Mouse (Mus musculus) ovary, postnatal 10 days (tissue): ENCODE results near the gene Hint3.
A peak's percentile ranks its signal among the peaks of the same experiment; 100 is the strongest.
"Not testable (repeated sequence)": the region's sequence is repeated elsewhere in the genome, so short reads cannot be mapped to it uniquely, and the experiment has no call there.

Experiments
- DNase-seq: peaks from one replicate; pipeline ENCODE4 v3.0.0; 2022; ENCODE audit warnings: low spot score

The Hint3 gene

DNA sequence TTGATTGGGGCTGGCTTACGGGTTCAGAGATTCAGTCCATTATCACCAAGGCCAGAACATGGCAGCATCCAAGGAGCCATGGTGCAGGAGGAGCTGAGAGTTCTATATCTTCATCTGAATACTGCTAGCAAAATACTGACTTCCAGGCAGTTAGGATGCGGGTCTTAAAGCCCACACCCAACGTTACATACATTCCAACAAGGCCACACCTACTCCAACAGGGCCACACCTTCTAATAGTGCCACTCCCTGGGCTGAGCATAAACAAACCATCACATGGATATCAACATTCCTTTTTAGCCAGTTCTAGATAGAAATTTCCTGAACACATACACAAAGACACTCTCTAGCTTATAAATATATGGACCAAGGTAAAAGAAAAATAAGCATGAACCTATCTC, at the start of gene Hint3:
TSS of gene Hint3 (minus strand) at position 120 of the 400 bp plus-strand sequence.
- no peak for DNase-seq

DNA sequence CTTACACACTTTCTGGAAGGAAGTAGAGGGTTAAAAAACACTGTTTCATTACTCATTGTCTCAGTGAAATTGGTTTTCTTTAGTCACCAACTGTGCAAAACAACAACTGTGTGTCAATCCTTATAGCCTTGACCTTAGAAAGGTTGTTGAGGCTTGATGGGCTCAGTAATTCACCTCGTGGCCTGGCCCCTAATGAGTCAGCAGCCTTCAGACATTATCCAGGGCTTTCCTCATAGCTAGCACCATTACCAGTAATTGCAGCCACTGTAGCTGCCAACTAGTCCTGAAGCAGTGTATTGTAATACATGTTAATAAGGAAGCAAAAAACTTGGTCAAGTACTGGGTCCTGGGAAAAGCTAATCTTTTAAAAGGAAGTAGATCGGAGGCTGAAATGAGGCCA, 48.6 kb upstream of the Hint3 start:
- DNase-seq: no peak

DNA sequence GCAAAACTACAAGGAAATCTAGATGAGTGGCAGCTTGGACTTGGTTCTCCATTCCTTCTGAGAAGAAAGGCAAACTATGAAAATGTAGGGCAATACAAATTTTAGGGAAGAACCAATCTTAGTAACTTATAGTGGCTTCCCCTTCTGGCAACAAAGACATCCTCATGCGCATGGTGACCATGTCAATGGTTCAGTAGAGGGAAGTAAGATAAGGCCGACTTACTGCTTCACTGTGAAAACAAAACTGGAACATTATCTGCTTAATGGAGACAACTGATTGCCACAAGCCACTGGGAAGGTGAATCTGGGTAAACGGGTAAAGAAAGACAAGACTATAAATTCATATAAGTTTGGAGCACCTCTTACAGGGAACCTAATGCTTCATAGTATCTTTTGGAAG, 45.4 kb upstream of the Hint3 start:
- no peak for DNase-seq

DNA sequence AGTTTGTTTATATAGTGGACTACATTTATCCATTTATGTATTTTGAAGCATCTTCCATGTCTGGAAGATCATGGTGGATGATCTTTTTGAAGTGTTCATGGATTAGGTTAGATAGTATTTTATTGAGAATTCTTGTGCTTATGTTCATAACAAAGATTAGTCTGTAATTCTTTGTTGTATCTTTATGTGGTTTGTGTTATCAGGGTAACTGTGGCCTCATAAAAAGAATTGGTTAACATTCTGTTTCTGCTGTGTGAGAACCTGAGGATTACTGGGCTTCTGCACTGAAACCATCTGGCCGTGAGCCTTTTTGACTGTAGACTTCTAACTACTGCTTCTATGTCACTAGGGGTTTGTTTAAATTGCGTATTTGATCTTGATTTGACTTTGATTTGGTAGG, 37.1 kb upstream of the Hint3 start:
- no peak for DNase-seq

DNA sequence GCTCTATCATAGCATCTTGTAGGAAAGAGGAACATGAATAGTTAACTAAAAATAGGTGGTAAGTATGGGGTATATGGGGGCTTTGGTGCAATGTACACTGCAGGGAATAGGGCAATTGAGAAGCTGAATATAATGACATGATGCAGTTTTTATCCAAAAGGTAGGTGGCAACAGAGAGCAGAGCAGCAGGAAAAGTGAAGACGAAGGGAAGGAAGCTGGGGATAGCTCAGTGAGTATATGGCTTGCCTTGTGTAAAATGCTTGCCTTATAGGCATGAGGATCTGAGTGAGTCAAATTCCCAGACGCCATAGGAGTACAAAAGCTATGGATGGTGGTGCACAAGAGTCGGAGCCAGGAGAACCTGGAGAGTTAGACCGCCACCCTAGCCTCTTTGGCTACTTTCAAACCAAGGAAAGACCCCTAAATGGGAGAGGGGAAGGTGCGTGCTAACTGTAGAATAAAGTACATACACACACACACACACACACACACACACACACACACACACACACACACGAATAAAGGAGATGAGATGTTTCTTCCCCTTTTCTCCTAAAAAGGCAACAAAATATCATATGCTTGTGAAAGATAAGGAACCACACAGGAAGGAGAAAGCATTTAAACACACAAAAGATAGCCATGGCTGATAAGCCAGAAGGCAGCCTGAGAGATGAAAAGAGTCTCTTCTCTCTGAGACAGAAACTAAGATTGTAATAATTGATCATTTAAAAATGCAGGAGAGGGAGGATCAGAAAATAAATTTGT, 31.3 kb upstream of the Hint3 start:
- DNase-seq: no peak

DNA sequence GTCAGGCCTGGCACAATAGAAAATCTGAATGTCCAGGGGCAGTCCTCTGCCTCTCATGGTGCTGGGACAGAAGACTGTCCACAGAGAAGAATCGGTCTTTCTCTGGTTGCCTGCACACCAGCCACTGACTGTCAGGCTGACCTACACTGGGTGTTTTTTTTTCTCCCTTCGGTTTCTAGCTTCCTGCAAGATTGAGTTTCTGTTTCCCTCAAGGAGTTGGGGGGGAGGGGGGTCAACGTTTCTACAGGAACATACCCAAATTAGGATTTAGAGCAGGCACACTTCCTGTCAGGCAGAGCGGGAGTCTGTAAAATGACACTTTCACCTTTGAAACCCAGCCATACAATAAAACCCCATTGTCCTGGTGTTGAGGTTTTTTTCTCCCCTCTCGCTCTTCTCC, 26.2 kb upstream of the Hint3 start:
- DNase-seq: no peak

DNA sequence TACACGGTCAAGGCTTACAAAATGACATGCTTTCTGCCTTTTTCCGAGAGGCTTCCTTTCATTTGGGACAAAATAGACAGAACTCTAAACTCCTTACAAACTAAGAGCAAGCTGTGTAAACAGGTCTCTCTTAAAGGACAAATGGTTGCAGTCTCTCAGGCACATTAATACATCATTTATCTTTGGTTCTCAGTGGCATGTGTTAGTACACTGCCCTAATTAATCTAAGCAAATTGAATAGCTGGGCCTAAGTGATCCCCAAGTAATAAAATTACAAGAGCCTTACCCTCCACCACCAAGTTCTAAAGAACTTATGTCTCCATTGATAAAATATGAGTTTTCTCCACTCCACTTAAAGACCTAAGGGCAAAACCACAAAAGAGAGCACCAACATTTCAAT, 18.2 kb upstream of the Hint3 start:
- DNase-seq: no peak

DNA sequence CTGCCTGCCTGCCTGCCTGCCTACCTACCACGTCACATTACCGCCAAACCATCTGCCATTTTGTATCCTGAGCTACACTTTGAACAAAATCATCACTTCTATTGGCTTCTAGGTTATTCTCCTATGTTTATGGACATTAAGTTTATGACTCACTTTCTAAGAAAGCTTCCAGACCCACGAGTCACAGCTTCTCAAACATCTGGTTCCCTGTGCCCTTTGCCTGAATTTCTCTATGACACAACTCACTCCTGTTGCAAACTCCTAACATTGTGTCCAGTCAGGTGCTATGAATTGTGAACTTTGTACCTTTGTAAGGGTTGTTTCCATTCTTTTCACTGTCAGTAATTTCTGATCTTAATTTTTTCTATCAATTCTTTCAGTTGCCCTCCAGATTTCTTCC, 8.8 kb upstream of the Hint3 start:
- DNase-seq: no peak

DNA sequence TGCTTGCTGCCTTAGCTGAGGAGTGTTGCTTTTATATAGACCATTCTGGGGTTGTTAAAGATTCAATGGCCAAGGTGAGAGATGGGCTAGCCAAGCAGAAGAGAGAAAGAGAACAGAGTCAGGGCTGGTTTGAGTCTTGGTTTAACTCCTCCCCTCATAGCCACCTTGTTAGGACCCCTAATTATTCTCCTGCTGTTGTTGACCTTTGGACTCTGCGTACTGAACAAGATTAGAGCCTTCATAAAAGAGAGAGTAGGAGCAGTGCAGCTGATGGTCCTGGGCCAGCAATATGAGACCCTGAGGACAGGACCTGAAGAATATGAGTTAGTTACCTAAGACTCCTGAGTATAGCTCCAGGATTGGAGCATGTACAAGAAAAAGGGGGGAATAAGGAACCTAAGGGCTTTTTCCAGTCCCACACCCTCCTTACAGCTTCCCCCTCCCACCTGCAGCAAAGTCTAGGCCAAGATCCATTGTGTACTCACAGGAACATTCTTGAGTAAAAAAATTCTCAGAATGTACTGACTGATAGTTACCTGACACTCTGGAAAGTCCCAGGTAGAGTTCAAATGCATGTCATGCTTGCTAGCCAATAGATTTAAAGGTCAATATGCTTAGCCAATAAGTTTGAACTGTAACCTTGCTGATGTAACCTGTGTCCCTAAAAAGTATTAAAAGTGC, 7.2 kb upstream of the Hint3 start:
- DNase-seq: not testable (repeated sequence)

DNA sequence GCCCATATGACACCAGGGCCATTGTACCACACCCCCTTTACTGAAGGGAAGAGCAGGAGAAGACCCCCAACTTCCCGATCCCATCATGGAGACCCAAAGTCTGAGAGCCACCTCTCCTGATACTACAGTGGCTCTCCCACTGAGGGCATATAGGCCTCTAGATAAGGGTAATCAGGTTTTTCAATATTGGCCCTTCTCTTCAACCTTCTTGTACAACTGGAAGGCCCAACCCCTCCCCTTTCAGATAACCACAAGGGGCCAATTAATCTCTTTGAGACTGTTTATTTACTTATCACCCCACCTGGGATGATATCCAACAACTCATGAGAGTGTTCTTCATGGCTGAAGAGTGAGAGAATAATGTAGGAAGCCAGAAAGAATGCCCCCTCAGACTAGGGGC, 3.3 kb upstream of the Hint3 start:
- DNase-seq: no peak

DNA sequence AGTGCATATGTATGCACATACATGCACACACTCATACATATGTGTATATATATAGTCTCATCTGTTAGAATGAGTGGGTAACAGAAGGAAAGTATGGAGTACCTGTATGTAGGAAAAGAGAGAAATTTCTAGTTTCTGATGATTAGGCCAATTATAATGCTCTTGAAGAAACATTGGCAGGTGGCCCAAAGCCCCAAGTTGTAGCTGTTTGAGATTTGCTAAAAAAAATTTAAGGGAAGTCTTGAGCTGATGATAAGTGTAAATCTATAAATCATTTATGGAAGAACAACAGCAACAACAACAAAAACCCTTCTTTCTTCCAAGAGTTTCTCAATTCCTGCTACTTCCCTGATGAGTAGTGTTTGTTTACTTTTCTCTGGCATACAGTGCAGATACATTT, 545 bp upstream of the Hint3 start:
- DNase-seq: no peak

DNA sequence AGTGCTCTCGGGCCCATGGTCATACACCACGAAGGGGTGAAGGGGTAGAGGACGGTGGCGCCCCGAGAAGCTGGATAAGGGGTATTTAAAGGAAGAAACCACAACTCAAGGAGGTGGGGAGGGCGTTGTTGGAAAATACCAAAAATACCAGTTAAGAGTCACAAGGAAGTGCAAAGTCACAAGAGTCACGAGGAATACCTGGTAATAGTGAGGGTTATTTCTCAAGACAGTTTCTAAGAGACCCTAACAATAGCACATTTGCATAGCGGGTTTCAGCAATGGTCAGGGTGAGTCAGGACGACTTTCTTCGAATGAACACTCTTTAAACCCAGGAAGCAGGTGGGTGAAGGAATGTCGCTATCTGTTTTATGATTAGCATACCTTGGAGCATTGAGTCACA, 988 bp downstream of the Hint3 start:
- DNase-seq: not testable (repeated sequence)

DNA sequence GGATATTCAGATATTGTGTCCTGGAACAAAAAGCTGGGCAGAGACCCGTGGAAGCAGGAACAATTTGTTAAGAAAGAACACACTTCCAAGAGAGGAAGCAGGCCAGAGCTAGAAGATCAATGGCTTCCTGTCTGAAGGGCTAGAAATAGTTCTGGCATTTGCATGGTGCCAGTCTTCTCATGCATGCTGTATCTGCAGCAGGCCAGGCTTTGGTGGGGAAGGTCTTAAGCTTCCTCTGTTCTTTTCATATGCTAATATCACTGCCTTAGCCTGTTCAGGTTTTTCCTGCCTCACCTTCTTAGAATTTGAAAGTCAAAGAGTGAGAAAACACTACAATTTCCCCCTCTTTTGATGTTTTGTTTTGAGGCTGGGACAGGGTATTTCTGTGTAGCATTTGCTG, 1.9 kb downstream of the Hint3 start:
- no peak for DNase-seq

DNA sequence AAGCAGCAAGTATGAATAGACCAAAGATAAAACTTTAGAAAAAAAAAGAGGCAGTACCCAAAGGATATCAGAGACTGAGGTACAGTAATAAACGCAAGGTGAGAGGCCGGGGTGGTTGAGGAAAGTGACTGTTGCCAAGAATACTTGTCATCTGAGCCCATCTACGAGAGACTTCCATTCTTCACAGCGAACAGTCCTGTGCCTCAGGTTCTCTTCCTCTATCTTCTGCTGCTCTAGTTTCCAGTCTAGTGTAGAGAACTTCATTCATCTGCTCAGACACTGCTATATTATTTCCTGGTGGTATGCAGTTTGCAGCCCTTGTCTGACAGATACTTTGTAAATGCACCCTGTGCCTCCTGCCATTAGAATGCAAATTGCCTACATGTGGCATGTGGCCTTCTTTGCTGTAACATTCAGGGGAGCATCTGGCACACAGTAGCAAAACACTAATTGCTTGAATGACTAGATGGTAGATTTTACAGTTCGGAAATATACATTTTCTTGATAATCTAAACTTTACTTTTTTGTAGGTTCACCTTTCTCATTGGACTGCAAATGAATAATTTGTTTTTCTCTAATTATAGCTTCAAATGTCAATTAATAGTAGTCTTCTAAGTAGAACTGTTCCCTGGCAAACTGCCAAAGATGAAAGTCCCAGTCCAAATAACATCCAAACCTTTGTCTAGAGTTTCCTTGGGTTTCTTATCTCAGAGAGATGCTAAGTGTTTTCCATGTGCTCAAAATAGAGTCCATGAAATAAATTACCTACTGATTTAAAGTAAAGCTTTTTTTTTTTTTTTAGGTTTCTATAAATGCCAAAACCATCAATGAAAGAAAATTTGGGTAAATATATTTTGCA, 5.0 kb downstream of the Hint3 start:
- no peak for DNase-seq

DNA sequence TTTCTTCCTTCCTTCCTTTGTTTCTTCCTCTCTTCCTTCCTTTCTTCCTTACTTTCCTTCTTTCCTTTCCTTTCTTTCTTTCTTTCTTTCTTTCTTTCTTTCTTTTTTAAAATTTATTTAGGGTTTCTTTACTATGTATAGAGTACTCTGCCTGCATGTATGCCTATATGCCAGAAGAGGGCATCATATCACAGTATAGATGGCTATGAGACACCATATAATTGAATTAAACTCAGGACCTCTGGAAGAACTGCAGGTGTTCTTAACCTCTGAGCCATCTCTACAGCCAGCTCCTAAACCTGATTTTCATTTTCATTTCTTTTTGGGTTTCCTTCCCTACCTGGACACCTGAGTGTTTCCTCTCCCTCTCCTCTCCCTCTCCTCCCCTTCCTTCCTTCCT, 6.5 kb downstream of the Hint3 start:
- no peak for DNase-seq

DNA sequence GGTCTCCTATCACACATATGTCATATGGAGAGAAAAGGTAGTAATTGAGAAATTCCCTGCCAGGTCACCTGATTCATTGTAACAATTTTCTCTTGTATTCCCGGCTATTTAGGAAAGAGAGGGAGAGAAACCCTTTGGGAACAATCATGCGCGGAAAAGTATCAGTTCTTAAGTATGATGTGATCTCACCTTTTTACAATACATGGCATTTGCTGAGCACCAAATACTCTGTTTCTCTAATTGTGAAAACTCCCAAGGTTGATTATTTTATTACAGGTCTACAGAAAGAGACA, 10.6 kb downstream of the Hint3 start:
- no peak for DNase-seq

DNA sequence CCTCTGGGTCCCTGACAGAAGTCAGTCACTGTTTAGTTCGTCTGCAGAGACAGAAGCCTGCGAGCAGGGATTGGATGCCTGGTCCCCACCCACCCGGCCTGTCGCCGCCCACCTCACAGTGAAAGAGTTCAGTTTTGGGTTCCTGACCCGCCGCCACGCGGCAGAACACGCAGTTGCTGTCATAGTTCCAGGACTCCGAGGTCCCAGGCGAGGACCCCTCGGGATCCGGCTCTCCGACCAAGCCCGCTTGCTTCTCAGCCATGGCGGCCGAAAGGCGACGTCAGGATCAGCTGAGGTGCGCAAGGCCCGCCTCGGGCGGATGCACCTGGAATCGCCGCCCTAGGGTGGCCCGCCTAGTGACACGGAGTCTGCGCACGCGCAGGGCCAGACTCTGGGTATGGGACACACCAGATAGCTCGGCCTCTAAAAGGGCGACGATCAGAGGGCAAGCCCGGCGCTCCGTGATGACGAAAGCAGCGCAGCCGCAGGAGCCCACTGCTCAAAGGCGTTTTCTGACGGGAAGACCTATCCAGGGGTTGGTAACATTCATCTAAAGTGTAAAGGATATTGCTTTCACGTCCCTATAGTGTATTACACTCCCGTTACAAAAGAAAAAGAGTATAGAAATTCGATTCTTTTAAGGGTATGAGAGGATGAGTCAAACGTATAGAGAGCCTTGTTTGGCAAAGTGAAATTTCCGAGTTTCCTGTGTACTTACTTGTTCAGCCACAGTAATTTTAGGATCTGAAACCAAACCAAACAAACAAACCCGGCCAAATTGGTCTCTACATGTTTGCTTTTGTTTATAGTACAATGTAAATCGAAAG, 11.1 kb downstream of the Hint3 start:
- peak; percentile 96 for DNase-seq

DNA sequence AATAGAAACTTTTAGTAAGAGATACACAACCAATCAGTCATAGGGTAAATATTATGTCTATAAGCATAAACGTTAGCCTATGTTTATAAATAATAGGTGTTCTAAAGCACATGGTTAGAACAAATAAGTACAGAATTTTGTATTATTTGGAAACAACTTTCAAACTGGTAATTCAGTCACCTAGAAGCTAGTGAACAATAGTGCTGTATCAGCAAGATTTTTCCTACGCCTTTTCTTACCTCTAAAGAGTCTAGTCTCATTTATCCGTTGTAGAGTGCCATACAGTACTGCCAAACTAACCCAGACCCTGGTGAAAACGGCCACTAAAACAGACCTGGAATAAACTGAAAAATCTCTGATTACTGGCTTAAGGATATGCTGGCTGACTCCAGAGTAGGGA, 16.4 kb downstream of the Hint3 start:
- DNase-seq: no peak

DNA sequence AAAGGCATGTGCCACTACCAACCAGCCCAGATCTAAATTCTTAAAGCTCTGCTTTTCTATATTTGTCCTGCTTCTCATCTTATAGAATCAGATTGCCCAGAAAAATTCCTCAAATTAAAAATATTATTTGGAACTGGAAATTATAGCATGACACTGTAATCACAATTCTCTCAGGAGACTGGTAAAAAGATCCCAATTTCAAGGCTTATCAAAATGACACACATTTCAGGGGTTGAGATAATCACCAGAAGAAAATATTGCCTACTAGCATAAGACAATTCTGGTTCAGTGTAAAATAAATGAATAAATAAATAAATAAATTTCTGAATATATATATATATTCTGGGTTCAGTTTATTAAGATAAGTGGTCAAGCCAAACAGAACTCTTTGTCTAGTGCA, 19.8 kb downstream of the Hint3 start:
- DNase-seq: no peak

DNA sequence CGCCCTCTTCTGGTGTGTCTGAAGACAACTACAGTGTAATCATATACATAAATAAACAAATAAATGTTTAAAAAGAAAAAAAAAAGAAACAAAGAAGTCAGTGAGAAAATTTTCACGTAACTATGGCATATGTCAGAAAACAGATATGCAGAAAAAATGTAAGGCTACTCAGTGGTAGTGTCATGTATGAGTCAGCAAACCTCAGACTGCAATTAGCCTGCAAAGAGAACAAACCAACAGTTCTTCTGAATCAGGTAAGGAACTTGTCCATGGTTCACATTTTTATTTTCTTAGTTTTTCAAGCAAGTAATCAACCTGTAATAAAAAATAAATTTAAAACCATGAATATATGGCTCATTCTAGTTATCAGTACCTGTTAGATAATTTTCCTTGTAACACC, 21.3 kb downstream of the Hint3 start:
- DNase-seq: no peak

DNA sequence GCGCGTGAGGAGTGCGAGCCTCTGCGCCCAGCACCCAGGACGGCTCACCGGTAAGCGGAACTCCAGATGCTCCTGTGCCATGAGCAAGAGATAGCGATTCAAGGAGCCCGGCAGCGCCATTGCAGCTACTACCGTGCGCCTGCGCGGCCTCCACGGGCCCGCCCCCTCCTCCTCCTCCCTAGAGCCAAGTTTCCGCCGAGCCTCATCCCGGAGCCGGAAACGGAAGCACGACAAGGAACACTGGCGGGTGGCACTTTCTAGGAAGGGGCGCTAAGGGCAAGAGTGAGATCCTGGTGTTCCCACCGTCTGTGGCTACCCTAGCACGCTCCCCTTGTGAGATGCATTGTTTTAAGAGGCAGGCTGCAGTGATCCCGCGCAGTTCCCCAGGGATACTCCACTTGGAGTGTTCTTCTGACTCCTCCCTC, 28.9 kb downstream of the Hint3 start, which contains the start of gene Trmt11:
TSS of gene Trmt11 (minus strand) at position 208 of the 425 bp plus-strand sequence.
- peak; percentile 80 for DNase-seq

DNA sequence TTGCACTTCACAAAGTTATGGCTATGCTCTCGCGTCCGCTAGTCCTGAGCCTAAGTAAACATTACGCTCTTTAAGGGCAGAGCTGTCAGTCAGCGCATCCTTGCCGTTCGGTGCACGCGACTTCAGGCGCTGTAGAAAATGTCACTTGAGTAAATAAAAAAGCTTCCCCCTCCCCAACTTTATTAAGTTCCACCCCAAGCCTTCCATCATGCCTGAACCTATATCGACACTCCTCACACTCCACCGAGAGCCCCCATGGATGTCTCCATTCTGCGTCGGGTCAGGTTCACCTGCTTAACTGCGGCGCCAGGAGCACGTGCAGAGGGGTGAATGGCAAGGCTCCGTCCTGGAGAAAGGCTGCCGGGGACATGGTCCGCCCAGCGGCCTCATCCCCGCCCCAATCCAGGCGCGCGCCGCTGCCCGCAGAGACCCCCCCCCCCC, 29.3 kb downstream of the Hint3 start:
- DNase-seq: no peak
